Mouse (Mus musculus) layer of hippocampus, adult 8-10 months (tissue): ENCODE results near the gene Heg1. TPM values are rescaled to one million over a fixed set of nuclear protein-coding genes. Genes with fewer than 3 reads are reported as not detected.
A peak's percentile ranks its signal among the peaks of the same experiment; 100 is the strongest.

ENCODE experiments used
- DNase-seq, 2 experiments: peaks; one replicate each; pipeline ENCODE4 v3.0.0; 2022; ENCODE audit warnings: low spot score in 2 of 2
- total RNA-seq, 4 experiments: library from RNA; stranded (reverse); gene quantifications; 2 replicates each; pipeline ENCODE4 v1.2.4; 2022

Gene Heg1
- total RNA-seq, 4 experiments from 2014 or later = 27.2 to 29.3 (median 28.4) TPM

GRCm38 (mm10) chr16:33741795-33742194 is 57.6 kb downstream of the Heg1 start:
- DNase-seq = no peak

GRCm38 (mm10) chr16:33742233-33742632 is 58.1 kb downstream of the Heg1 start:
- DNase-seq = no peak

- peak in 1 of 2 experiments; percentile 49 for DNase-seq
These were observed 60.7 kb downstream of the Heg1 start for GRCm38 (mm10) chr16:33744622-33745419.

GRCm38 (mm10) chr16:33745457-33745856 is 61.3 kb downstream of the Heg1 start:
- no peak for DNase-seq

GRCm38 (mm10) chr16:33746074-33746676 is 62.0 kb downstream of the Heg1 start:
- DNase-seq = no peak

- DNase-seq = no peak
These were observed 63.3 kb downstream of the Heg1 start for GRCm38 (mm10) chr16:33747346-33747954.

- no peak for DNase-seq
These were observed 63.8 kb downstream of the Heg1 start for GRCm38 (mm10) chr16:33747994-33748393.

- no peak for DNase-seq
These were observed 67.0 kb downstream of the Heg1 start for GRCm38 (mm10) chr16:33751152-33751551.

- DNase-seq = no peak
These were observed 67.4 kb downstream of the Heg1 start for GRCm38 (mm10) chr16:33751590-33751989.

GRCm38 (mm10) chr16:33752904-33753578 is 68.9 kb downstream of the Heg1 start:
- no peak for DNase-seq

- no peak for DNase-seq
These were observed 71.1 kb downstream of the Heg1 start for GRCm38 (mm10) chr16:33755293-33755692.

- DNase-seq = no peak
These were observed 71.8 kb downstream of the Heg1 start for GRCm38 (mm10) chr16:33755961-33756360.

GRCm38 (mm10) chr16:33756396-33756795 is 72.2 kb downstream of the Heg1 start:
- DNase-seq = no peak

GRCm38 (mm10) chr16:33759207-33759606 is 75.0 kb downstream of the Heg1 start:
- DNase-seq = no peak

- no peak for DNase-seq
These were observed 76.4 kb downstream of the Heg1 start for GRCm38 (mm10) chr16:33760542-33760941.

GRCm38 (mm10) chr16:33760996-33761395 is 76.8 kb downstream of the Heg1 start:
- no peak for DNase-seq

- DNase-seq = no peak
These were observed 80.5 kb downstream of the Heg1 start for GRCm38 (mm10) chr16:33764501-33765193.

- no peak for DNase-seq
These were observed 81.3 kb downstream of the Heg1 start for GRCm38 (mm10) chr16:33765477-33765876.

GRCm38 (mm10) chr16:33766309-33766708 is 82.1 kb downstream of the Heg1 start:
- DNase-seq = no peak

- DNase-seq = no peak
These were observed 82.6 kb downstream of the Heg1 start for GRCm38 (mm10) chr16:33766757-33767156.
